Mouse (Mus musculus) megakaryocyte, embryonic 14.5 days (primary cell): ENCODE results near the gene Trip6.

Source experiments
- FLI1 ChIP-seq: IDR thresholded peaks from 2 replicates; pipeline ENCODE4 v1.6.1; 2012; ENCODE audit warnings: low read length, inconsistent platforms, mixed read lengths
- GATA1 ChIP-seq: IDR thresholded peaks from 3 replicates; pipeline ENCODE4 v1.6.1; 2012; ENCODE audit warnings: mixed read lengths, low read length, inconsistent platforms, borderline replicate concordance

GRCm38 (mm10) chr5:137304816-137305215 is 9.4 kb downstream of the Trip6 start:
- TF ChIP-seq GATA1 (no peak), FLI1 (no peak)
